Mouse (Mus musculus): ENCODE measurements around the gene Rnf169.
A peak's percentile ranks its signal among the peaks of the same experiment; 100 is the strongest.
"Not testable (repeated sequence)": the region's sequence is repeated elsewhere in the genome, so short reads cannot be mapped to it uniquely, and the experiment has no call there.

Rnf169 gene

GRCm38 (mm10) chr7:99979081-99979480 is 1.2 kb downstream of the Rnf169 start:
- no peak for DNase-seq

GRCm38 (mm10) chr7:99978041-99978440 is 2.2 kb downstream of the Rnf169 start:
- no peak for DNase-seq

GRCm38 (mm10) chr7:99975819-99976575 is 4.3 kb downstream of the Rnf169 start:
- no peak for DNase-seq

GRCm38 (mm10) chr7:99974208-99974970 is 5.9 kb downstream of the Rnf169 start:
- no peak for DNase-seq

GRCm38 (mm10) chr7:99972912-99973311 is 7.3 kb downstream of the Rnf169 start:
- DNase-seq: not testable (repeated sequence)

GRCm38 (mm10) chr7:99971926-99972325 is 8.3 kb downstream of the Rnf169 start:
- no peak for DNase-seq

GRCm38 (mm10) chr7:99969151-99969550 is 11.1 kb downstream of the Rnf169 start:
- peak; percentile 41 for DNase-seq

- DNase-seq: no peak
These were observed 14.1 kb downstream of the Rnf169 start for GRCm38 (mm10) chr7:99966011-99966721.

GRCm38 (mm10) chr7:99965020-99965841 is 15.0 kb downstream of the Rnf169 start:
- peak; percentile 42 for DNase-seq

- no peak for DNase-seq
These were observed 16.9 kb downstream of the Rnf169 start for GRCm38 (mm10) chr7:99963237-99963860.

GRCm38 (mm10) chr7:99962536-99963236 is 17.6 kb downstream of the Rnf169 start:
- DNase-seq: no peak

- no peak for DNase-seq
These were observed 18.7 kb downstream of the Rnf169 start for GRCm38 (mm10) chr7:99961518-99961917.

GRCm38 (mm10) chr7:99960571-99960970 is 19.7 kb downstream of the Rnf169 start:
- not testable (repeated sequence) for DNase-seq

- DNase-seq: no peak
These were observed 22.9 kb downstream of the Rnf169 start for GRCm38 (mm10) chr7:99957226-99957965.

- no peak for DNase-seq
These were observed 24.2 kb downstream of the Rnf169 start for GRCm38 (mm10) chr7:99956095-99956494.

- DNase-seq: no peak
These were observed 26.0 kb downstream of the Rnf169 start for GRCm38 (mm10) chr7:99954212-99954611.

GRCm38 (mm10) chr7:99953442-99954098 is 26.7 kb downstream of the Rnf169 start:
- DNase-seq: no peak

GRCm38 (mm10) chr7:99947329-99947728 is 32.9 kb downstream of the Rnf169 start:
- DNase-seq: peak; percentile 34

GRCm38 (mm10) chr7:99946356-99946755 is 33.9 kb downstream of the Rnf169 start:
- no peak for DNase-seq

- DNase-seq: no peak
These were observed 34.3 kb downstream of the Rnf169 start for GRCm38 (mm10) chr7:99945939-99946338.

Measured in cerebellum, adult 11-12 months (tissue).